Mouse (Mus musculus) adrenal gland, adult 2 months (tissue): ENCODE results near the gene Dhrs13. TPM values are rescaled to one million over a fixed set of nuclear protein-coding genes. Genes with fewer than 3 reads are reported as not detected.

Experiments
- microRNA-seq, 2 experiments: library from miRNA; unstranded; fragments of <30 nt; microRNA quantifications; one replicate each; pipeline ENCODE4 v1.2.0; 2021
- polyA plus RNA-seq: library from polyadenylated mRNA; depleted of rRNA; stranded (reverse); fragments of >200 nt; gene quantifications from 2 replicates; pipeline ENCODE4 v1.2.3, GENCODE M21; 2012; rRNA removed
- total RNA-seq, 2 experiments: library from RNA; stranded (reverse); gene quantifications; 2 replicates each; pipeline ENCODE4 v1.2.3; 2021

Gene Dhrs13
- total and polyA plus RNA-seq, 3 experiments = 8.9 to 20.3 (median 17.3) TPM

Small RNA genes within 50 kb of the gene (microRNA-seq; reads per million reads assigned to microRNA genes)
- 126 to 1,370 reads per million in 2 experiments for gene Mir144
- gene Mir451a = 0 reads per million in 2 experiments
- 0 reads per million in 2 experiments for gene Mir451b

Other genes with a start within 250 kb of the Dhrs13 start
- gene Gm10277, start 244.5 kb upstream of the Dhrs13 start, total RNA-seq = not detected
- gene Gm10277, start 244.5 kb upstream of the Dhrs13 start, polyA plus RNA-seq = not detected in 2 replicates
- gene Pipox, start 138.2 kb upstream of the Dhrs13 start, total RNA-seq = 1 to 10 TPM in 1 of 2 experiments, under 1 TPM in 1; 0.35 to 1.8 TPM
- 3.0 and 4.3 TPM in 2 replicates for gene Pipox, start 138.2 kb upstream of the Dhrs13 start, polyA plus RNA-seq
- 1 to 10 TPM; 2.9 to 4.4 TPM for gene Sez6, start 101.5 kb upstream of the Dhrs13 start, total RNA-seq
- 1.5 and 2.0 TPM in 2 replicates for gene Sez6, start 101.5 kb upstream of the Dhrs13 start, polyA plus RNA-seq
- 10 to 100 TPM; 47.1 to 53.2 TPM for gene Phf12, start 49.5 kb upstream of the Dhrs13 start, total RNA-seq
- gene Phf12, start 49.5 kb upstream of the Dhrs13 start, polyA plus RNA-seq = 69.1 and 70.3 TPM in 2 replicates
- gene Flot2, start 5.7 kb downstream of the Dhrs13 start, total RNA-seq = 10 to 100 TPM; 85.6 to 88.9 TPM
- gene Flot2, start 5.7 kb downstream of the Dhrs13 start, polyA plus RNA-seq = 144 and 179 TPM in 2 replicates
- gene Eral1, start 48.1 kb downstream of the Dhrs13 start, total RNA-seq = 10 to 100 TPM; 30.1 to 35.0 TPM
- gene Eral1, start 48.1 kb downstream of the Dhrs13 start, polyA plus RNA-seq = 42.0 and 49.7 TPM in 2 replicates
- gene Fam222b, start 62.4 kb downstream of the Dhrs13 start, total RNA-seq = 10 to 100 TPM; 19.7 to 24.2 TPM
- gene Fam222b, start 62.4 kb downstream of the Dhrs13 start, polyA plus RNA-seq = 38.4 and 41.7 TPM in 2 replicates
- 10 to 100 TPM; 29.8 to 31.2 TPM for gene Traf4, start 133.3 kb downstream of the Dhrs13 start, total RNA-seq
- 128 and 131 TPM in 2 replicates for gene Traf4, start 133.3 kb downstream of the Dhrs13 start, polyA plus RNA-seq
- gene Nek8, start 144.4 kb downstream of the Dhrs13 start, total RNA-seq = 10 to 100 TPM in 1 of 2 experiments, 1 to 10 TPM in 1; 6.5 to 12.1 TPM
- gene Nek8, start 144.4 kb downstream of the Dhrs13 start, polyA plus RNA-seq = 26.7 and 30.5 TPM in 2 replicates
- 10 to 100 TPM; 40.4 to 61.5 TPM for gene Tlcd1, start 144.4 kb downstream of the Dhrs13 start, total RNA-seq
- 319 and 423 TPM in 2 replicates for gene Tlcd1, start 144.4 kb downstream of the Dhrs13 start, polyA plus RNA-seq
- gene Rpl23a, start 151.3 kb downstream of the Dhrs13 start, total RNA-seq = 1,000 to 10,000 TPM; 1,792 to 2,242 TPM
- gene Rpl23a, start 151.3 kb downstream of the Dhrs13 start, polyA plus RNA-seq = 21.4 and 29.1 TPM in 2 replicates
- gene Rab34, start 156.2 kb downstream of the Dhrs13 start, total RNA-seq = 10 to 100 TPM; 64.7 to 99.1 TPM
- 240 and 334 TPM in 2 replicates for gene Rab34, start 156.2 kb downstream of the Dhrs13 start, polyA plus RNA-seq
- gene Proca1, start 161.1 kb downstream of the Dhrs13 start, total RNA-seq = 10 to 100 TPM; 20.5 to 24.4 TPM
- gene Proca1, start 161.1 kb downstream of the Dhrs13 start, polyA plus RNA-seq = 1.2 and 1.6 TPM in 2 replicates
- gene Sdf2, start 213.5 kb downstream of the Dhrs13 start, total RNA-seq = 100 to 1,000 TPM; 104 to 111 TPM
- gene Sdf2, start 213.5 kb downstream of the Dhrs13 start, polyA plus RNA-seq = 89.7 and 103 TPM in 2 replicates
- 10 to 100 TPM; 57.5 to 76.7 TPM for gene Supt6, start 213.7 kb downstream of the Dhrs13 start, total RNA-seq
- 23.2 and 31.3 TPM in 2 replicates for gene Supt6, start 213.7 kb downstream of the Dhrs13 start, polyA plus RNA-seq
- gene 2610507B11Rik, start 229.5 kb downstream of the Dhrs13 start, total RNA-seq = 100 to 1,000 TPM; 165 to 168 TPM
- 80.0 and 91.9 TPM in 2 replicates for gene 2610507B11Rik, start 229.5 kb downstream of the Dhrs13 start, polyA plus RNA-seq